Mouse (Mus musculus) erythroblast, embryonic 14.5 days (primary cell): ENCODE measurements around the gene Stat1.

Source experiments
- GATA1 ChIP-seq: IDR thresholded peaks from 2 replicates; pipeline ENCODE4 v1.6.1; 2012; ENCODE audit warnings: low read length, inconsistent platforms, mixed read lengths
- TAL1 ChIP-seq: IDR thresholded peaks from 3 replicates; pipeline ENCODE4 v1.6.1; 2012; ENCODE audit warnings: low read length, inconsistent platforms, mixed read lengths

DNA sequence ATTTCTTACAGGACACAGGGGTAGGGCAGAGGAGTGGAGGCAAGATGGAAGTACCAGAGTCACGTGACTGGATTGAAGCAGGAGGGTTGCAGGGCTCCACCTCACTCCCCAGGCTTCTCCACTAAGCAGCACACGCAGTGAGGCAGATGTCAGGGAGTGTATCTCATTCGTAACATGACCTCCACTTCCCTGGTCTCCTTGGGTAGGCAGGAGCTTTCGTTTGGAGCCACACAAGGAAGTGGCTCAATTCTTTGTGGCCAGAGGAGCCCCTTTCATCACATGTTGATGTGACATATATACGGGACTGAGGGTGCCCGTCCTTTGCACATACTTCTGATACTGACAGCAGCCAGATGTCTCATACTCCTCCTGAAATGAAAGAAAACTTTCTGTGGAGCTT, 10.6 kb downstream of the Stat1 start:
- TF ChIP-seq TAL1 (no peak), GATA1 (no peak)
